Mouse (Mus musculus): ENCODE measurements around the gene Slk. TPM values are rescaled to one million over a fixed set of nuclear protein-coding genes. Genes with fewer than 3 reads are reported as not detected.

Slk gene
- polyA plus RNA-seq (2012; ENCODE audit: low replicate concordance): 9.9 and 11.1 TPM in 2 replicates

GRCm38 (mm10) chr19:47579225-47579787 lies at the start of gene Slk:
Slk (plus strand) TSS chr19:47579678.

GRCm38 (mm10) chr19:47537300-47537792 lies 42.1 kb upstream of the Slk start, which contains the start of gene Stn1:
Stn1 (minus strand) TSS chr19:47537507.

GRCm38 (mm10) chr19:47691994-47692393 lies 112.5 kb downstream of the Slk start, which contains the start of gene Col17a1:
Col17a1 (minus strand) TSS chr19:47692094.

Other genes with a start within 250 kb of the Slk start
- gene Sh3pxd2a, start 115.3 kb upstream of the Slk start, polyA plus RNA-seq (2012; ENCODE audit: low replicate concordance): 5.0 and 10.4 TPM in 2 replicates
- 1.9 and 7.0 TPM in 2 replicates for gene Stn1, start 42.2 kb upstream of the Slk start, polyA plus RNA-seq (2012; ENCODE audit: low replicate concordance)
- gene Col17a1, start 112.4 kb downstream of the Slk start, polyA plus RNA-seq (2012; ENCODE audit: low replicate concordance): 1.3 and 2.4 TPM in 2 replicates
- gene Sfr1, start 152.0 kb downstream of the Slk start, polyA plus RNA-seq (2012; ENCODE audit: low replicate concordance): 3.3 and 7.7 TPM in 2 replicates

Measured in leukemia stem cell, adult 10-12 weeks (primary cell).